Mouse (Mus musculus) liver, postnatal 0 days (tissue): Measurements from ENCODE around the gene Zscan2.

ENCODE experiments used
- CTCF ChIP-seq: sonication (generic); IDR thresholded peaks from 2 replicates; pipeline ENCODE4 v1.5.1; 2016; ENCODE audit warnings: antibody characterized with exemption, low read depth
- EP300 ChIP-seq: IDR thresholded peaks from 2 replicates; pipeline ENCODE4 v1.6.1; 2016; ENCODE audit warnings: antibody characterized with exemption, low read depth, mild to moderate bottlenecking

DNA sequence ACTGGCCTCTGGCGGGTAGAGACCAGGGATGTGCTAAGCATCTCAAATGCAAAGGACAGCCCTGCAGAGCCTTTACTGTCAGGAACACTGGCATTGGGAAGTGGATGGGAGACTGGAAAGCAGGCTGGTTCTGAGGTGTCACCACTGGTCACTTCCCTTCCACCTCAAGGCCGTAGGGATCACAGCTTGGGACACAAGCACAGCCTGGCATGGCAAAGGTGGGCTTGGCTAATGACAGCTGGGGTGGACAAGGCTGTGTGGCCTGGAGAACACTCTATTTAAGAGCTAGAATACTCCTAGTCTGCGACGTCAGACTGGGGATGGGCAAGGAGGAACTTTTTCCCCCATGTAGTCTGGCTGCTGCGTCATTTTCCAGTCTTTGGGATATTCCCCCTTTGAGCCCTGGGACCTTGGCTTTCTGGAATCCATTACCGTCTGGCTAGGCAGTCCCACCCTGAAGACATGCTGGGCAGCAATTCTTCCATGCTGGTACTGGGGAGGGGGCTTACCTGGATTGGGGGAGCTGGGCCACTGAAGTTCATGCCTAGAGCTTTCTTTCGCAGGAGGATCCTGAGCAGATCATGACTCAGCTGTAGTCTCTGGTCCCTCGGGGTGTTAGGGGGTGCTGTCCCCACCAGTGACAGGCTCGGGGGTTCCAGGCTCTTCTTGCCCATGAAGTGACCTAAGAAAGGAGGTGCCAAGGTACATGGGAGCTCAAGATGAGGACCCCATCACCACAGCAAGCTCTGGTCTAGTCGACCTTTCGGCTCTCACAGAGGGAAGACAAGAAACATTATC lies 43.1 kb downstream of the Zscan2 start:
- TF ChIP-seq CTCF (no peak), EP300 (no peak)
